Mouse (Mus musculus) E14TG2a.4 (cell line): ENCODE measurements around the gene Rtn4r.

Source experiments
- CTCF ChIP-seq: conservative IDR thresholded peaks from 2 replicates; pipeline ENCODE4 v1.5.1; 2014; ENCODE audit warnings: low read length
- NANOG ChIP-seq: IDR thresholded peaks from 2 replicates; pipeline ENCODE4 v1.6.1; 2014; ENCODE audit warnings: borderline replicate concordance, low read length, mixed read lengths

DNA sequence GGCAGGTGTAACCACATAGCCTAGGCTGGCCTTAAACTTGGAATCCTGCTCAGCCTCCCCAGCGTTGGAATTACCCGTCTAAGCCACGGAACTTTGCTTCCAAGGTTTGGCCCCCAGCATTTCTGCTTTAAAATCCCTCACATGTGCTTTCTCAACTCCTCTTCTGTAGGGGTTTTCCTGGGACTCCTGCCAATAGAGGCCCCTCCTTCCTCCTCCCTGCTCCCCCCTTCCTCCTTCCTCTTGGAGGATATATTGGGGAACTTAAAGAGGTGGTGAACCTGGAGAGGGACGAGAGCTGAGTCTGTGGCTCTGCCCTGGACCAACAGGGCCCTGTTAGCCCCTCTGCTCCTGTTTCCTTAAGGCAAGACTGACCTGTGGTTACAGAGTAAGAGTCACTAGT is 2.8 kb downstream of the Rtn4r start:
- TF ChIP-seq CTCF (no peak), NANOG (no peak)
